Mouse (Mus musculus): ENCODE measurements around the gene Rab5c. TPM values are rescaled to one million over a fixed set of nuclear protein-coding genes. Genes with fewer than 3 reads are reported as not detected.

Gene Rab5c
- polyA plus RNA-seq, 1 experiment from 2014 or later: 18.4 TPM

GRCm38 (mm10) chr11:100778069-100778468 is 40.1 kb upstream of the Rab5c start:
- ATAC-seq (ENCODE audit: low FRiP score, low TSS enrichment): no peak
- no peak overlapping the region for H3K4me3 ChIP-seq (ENCODE audit: low read depth, low read length)
- H3K9me3 ChIP-seq (ENCODE audit: control insufficient read depth, low read length): no peaks in the 10 kb centered on the region
- peaks cover 6% of the 10 kb centered on the region for H3K36me3 ChIP-seq (ENCODE audit: control insufficient read depth, insufficient read depth, low read length)
- no peak overlapping the region for H3K9ac ChIP-seq (ENCODE audit: low read length)
- 61% methylated on average over 3 of the region's 3 CpGs for WGBS
- H3K4me2 ChIP-seq (replicated peaks; ENCODE audit: low read depth): no peak overlapping the region
- no peak overlapping the region for H3K27ac ChIP-seq (replicated peaks)
- H3K4me1 ChIP-seq (replicated peaks; ENCODE audit: control insufficient read depth, insufficient read depth): no peaks in the 10 kb centered on the region
- TF ChIP-seq EP300 (optimal IDR thresholded peaks at IDR 0.05) (no peak), CTCF (IDR thresholded peaks at IDR 0.05; ENCODE audit: low read depth) (no peak)
- no peaks in the 10 kb centered on the region for H3K27me3 ChIP-seq (ENCODE audit: control insufficient read depth, insufficient read depth, low read length)
- no peak for DNase-seq (ENCODE audit: low spot score)

- no peak overlapping the region for H3K4me2 ChIP-seq (replicated peaks; ENCODE audit: low read depth)
Observed at GRCm38 (mm10) chr11:100775921-100776320, 37.9 kb upstream of the Rab5c start.

GRCm38 (mm10) chr11:100774261-100774660 is 36.2 kb upstream of the Rab5c start:
- H3K27me3 ChIP-seq (ENCODE audit: control insufficient read depth, insufficient read depth, low read length): no peaks in the 10 kb centered on the region
- no peak overlapping the region for H3K4me2 ChIP-seq (replicated peaks; ENCODE audit: low read depth)
- TF ChIP-seq EP300 (optimal IDR thresholded peaks at IDR 0.05) (no peak), CTCF (IDR thresholded peaks at IDR 0.05; ENCODE audit: low read depth) (no peak)
- H3K36me3 ChIP-seq (ENCODE audit: control insufficient read depth, insufficient read depth, low read length): no peaks in the 10 kb centered on the region; the same call in 1 of the 2 replicates
- H3K9ac ChIP-seq (ENCODE audit: low read length): no peak overlapping the region
- no peak for DNase-seq (ENCODE audit: low spot score)
- H3K4me1 ChIP-seq (replicated peaks; ENCODE audit: control insufficient read depth, insufficient read depth): 0 out of 2 replicates have a peak, but pooled peaks cover 3% of the 10 kb centered on the region
- H3K4me3 ChIP-seq (ENCODE audit: low read depth, low read length): no peak overlapping the region
- no peak overlapping the region for H3K27ac ChIP-seq (replicated peaks)
- H3K9me3 ChIP-seq (ENCODE audit: control insufficient read depth, low read length): no peaks in the 10 kb centered on the region
- 76% methylated on average over 4 of the region's 4 CpGs for WGBS
- ATAC-seq (ENCODE audit: low FRiP score, low TSS enrichment): no peak

More at GRCm38 (mm10) chr11:100775921-100776320, 37.9 kb upstream of the Rab5c start:
- ATAC-seq (ENCODE audit: low FRiP score, low TSS enrichment) (no peak), DNase-seq (ENCODE audit: low spot score) (no peak)
- H3K9me3 ChIP-seq (ENCODE audit: control insufficient read depth, low read length): no peaks in the 10 kb centered on the region
- H3K9ac ChIP-seq (ENCODE audit: low read length): no peak overlapping the region
- no peaks in the 10 kb centered on the region for H3K27me3 ChIP-seq (ENCODE audit: control insufficient read depth, insufficient read depth, low read length)
- WGBS: 82% methylated on average over 10 of the region's 10 CpGs
- H3K27ac ChIP-seq (replicated peaks): no peak overlapping the region
- H3K36me3 ChIP-seq (ENCODE audit: control insufficient read depth, insufficient read depth, low read length): no peaks in the 10 kb centered on the region; the same call in 1 of the 2 replicates
- H3K4me3 ChIP-seq (ENCODE audit: low read depth, low read length): no peak overlapping the region
- TF ChIP-seq EP300 (optimal IDR thresholded peaks at IDR 0.05): no peak
- TF ChIP-seq CTCF (IDR thresholded peaks at IDR 0.05; ENCODE audit: low read depth): no peak
- no peaks in the 10 kb centered on the region for H3K4me1 ChIP-seq (replicated peaks; ENCODE audit: control insufficient read depth, insufficient read depth)

DNA sequence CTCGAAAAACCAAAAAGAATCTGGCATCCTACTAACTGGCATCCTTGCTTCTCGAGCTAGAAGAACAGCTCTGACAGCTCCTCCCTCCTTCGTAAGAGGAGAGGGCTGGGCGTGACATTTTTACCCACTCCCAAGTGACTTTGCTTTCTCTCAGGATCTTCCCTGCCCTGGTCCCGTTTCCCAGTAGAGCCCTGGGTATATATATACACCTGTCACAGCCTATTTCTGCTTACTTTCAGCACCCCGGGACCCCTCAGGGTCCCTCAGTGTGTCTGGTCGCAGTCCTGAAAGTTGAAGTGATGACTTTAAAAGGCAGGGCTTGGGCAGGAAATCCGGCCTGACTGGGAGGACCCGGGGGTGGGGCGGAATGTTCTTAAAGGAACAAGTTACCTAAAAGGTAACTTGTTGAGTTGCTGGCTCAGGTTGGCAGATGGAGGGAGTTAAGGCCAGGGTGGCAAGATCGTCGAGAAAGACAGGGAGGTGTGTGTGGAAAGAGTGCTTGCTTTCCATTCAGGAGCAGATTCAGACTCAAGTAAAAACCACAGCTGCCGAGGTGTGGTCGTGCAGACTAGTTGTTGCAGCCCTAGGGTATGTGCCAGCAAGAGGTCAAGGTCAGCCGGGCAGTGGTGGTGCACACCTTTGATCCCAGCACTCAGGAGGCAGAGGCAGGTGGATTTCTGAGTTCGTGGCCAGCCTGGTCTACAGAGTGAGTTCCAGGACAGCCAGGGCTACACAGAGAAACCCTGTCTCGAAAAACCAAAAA is 32.8 kb upstream of the Rab5c start, which contains the start of gene Ghdc:
TSS of gene Ghdc (minus strand) at position 312 of the 763 bp plus-strand sequence.
- Histone ChIP-seq H3K4me1 (replicated peaks; ENCODE audit: control insufficient read depth, insufficient read depth) (0 out of 2 replicates have a peak, but pooled peaks cover 3% of the 10 kb centered on the region), H3K9ac (ENCODE audit: low read length) (peak within 1 kb of the TSS; percentile 70), H3K27me3 (ENCODE audit: control insufficient read depth, insufficient read depth, low read length) (no peaks in the 10 kb centered on the region), H3K36me3 (ENCODE audit: control insufficient read depth, insufficient read depth, low read length) (no peaks in the 10 kb centered on the region), H3K9me3 (ENCODE audit: control insufficient read depth, low read length) (no peaks in the 10 kb centered on the region), H3K4me2 (replicated peaks; ENCODE audit: low read depth) (peak within 1 kb of the TSS; percentile 59), H3K27ac (replicated peaks) (peak within 1 kb of the TSS; percentile 45; the same call in 1 of the 2 replicates), H3K4me3 (ENCODE audit: low read depth, low read length) (peak within 1 kb of the TSS; percentile 63)
- ATAC-seq (ENCODE audit: low FRiP score, low TSS enrichment): peak; percentile 65
- TF ChIP-seq EP300 (optimal IDR thresholded peaks at IDR 0.05) (no peak), CTCF (IDR thresholded peaks at IDR 0.05; ENCODE audit: low read depth) (no peak)
- DNase-seq (ENCODE audit: low spot score): peak; percentile 90
- 12% methylated on average over 17 of the region's 17 CpGs for WGBS

GRCm38 (mm10) chr11:100769980-100770379 is 32.0 kb upstream of the Rab5c start:
- Histone ChIP-seq H3K27ac (replicated peaks) (no peak overlapping the region), H3K9me3 (ENCODE audit: control insufficient read depth, low read length) (no peaks in the 10 kb centered on the region), H3K4me3 (ENCODE audit: low read depth, low read length) (peak overlapping the region; percentile 63), H3K27me3 (ENCODE audit: control insufficient read depth, insufficient read depth, low read length) (no peaks in the 10 kb centered on the region), H3K36me3 (ENCODE audit: control insufficient read depth, insufficient read depth, low read length) (no peaks in the 10 kb centered on the region), H3K4me2 (replicated peaks; ENCODE audit: low read depth) (peak overlapping the region; percentile 59), H3K4me1 (replicated peaks; ENCODE audit: control insufficient read depth, insufficient read depth) (0 out of 2 replicates have a peak, but pooled peaks cover 3% of the 10 kb centered on the region), H3K9ac (ENCODE audit: low read length) (0 out of 2 replicates have a peak overlapping the region, but pooled peaks have one; percentile 31)
- ATAC-seq (ENCODE audit: low FRiP score, low TSS enrichment): peak; percentile 16; the same call in 1 of the 2 replicates
- TF ChIP-seq EP300 (optimal IDR thresholded peaks at IDR 0.05) (no peak), CTCF (IDR thresholded peaks at IDR 0.05; ENCODE audit: low read depth) (peak; percentile 24)
- no peak for DNase-seq (ENCODE audit: low spot score)
- 48% methylated on average over 6 of the region's 6 CpGs for WGBS

GRCm38 (mm10) chr11:100767871-100768270 is 29.9 kb upstream of the Rab5c start:
- WGBS: 93% methylated on average over 5 of the region's 5 CpGs
- TF ChIP-seq CTCF (IDR thresholded peaks at IDR 0.05; ENCODE audit: low read depth) (no peak), EP300 (optimal IDR thresholded peaks at IDR 0.05) (no peak)
- ATAC-seq (ENCODE audit: low FRiP score, low TSS enrichment): no peak

More at GRCm38 (mm10) chr11:100767871-100768270, 29.9 kb upstream of the Rab5c start:
- Histone ChIP-seq H3K4me1 (replicated peaks; ENCODE audit: control insufficient read depth, insufficient read depth) (0 out of 2 replicates have a peak, but pooled peaks cover 3% of the 10 kb centered on the region), H3K9me3 (ENCODE audit: control insufficient read depth, low read length) (no peaks in the 10 kb centered on the region), H3K27ac (replicated peaks) (no peak overlapping the region), H3K27me3 (ENCODE audit: control insufficient read depth, insufficient read depth, low read length) (no peaks in the 10 kb centered on the region), H3K4me3 (ENCODE audit: low read depth, low read length) (no peak overlapping the region), H3K4me2 (replicated peaks; ENCODE audit: low read depth) (no peak overlapping the region), H3K36me3 (ENCODE audit: control insufficient read depth, insufficient read depth, low read length) (no peaks in the 10 kb centered on the region), H3K9ac (ENCODE audit: low read length) (no peak overlapping the region)
- no peak for DNase-seq (ENCODE audit: low spot score)
